ENCODE assay signal across 10 mouse cellular contexts in the genomic region with DNA sequence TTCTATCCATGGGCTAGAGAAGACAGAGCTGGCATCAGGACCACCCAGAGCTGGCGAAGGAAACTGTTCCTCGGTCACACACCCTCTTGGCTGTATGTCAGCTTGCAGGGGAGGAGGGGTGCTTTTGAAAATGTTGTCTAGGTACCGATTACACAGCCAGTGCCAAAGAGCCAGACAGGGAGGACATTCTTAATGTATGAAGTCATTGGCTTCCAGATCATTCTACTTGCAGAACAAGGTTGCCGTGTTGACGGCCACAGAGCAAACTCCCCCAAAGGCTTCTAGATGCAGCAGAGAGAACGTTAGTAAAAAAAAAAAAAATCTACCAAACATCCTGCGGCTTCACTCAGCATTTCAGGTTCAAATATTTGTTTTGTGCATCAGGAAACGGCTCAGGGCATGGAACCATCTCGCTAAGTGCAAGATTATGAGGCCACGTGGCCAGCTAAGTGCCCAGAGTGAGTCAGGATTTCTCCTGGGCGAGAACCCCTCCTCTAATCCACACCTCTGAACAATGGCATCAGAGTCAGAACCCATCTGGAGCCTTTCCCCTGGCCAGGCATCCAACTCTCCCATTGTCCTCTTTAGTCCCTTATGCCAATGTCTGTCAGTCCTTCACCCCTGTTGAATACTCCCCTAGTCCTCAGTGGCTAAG.
A peak's percentile ranks its signal among the peaks of the same experiment; 100 is the strongest.
DNase-seq lines count a peak whose midpoint lies in the region; ATAC-seq and TF ChIP-seq lines count a peak whose summit lies in the region.
"Had no signal": no experiment of that assay in that cellular context is flagged by ENCODE, and none has a peak within 500 bp of the region (broad histone marks: within the 10 kb centered on the region; RNA-seq: fewer than 3 reads in every experiment).

No protein-coding gene starts in this region.

- TF ChIP-seq CTCF in layer of hippocampus, adult 2 months (conservative IDR thresholded peaks at IDR 0.05) = no peak

- no peaks in the 10 kb centered on the region for H3K9me3 ChIP-seq in forebrain, embryonic 10.5 days
- H3K9me3 ChIP-seq in forebrain, embryonic 11.5 days (ENCODE audit: control insufficient read depth, low read length) = no peaks in the 10 kb centered on the region
- H3K9me3 ChIP-seq in intestine, embryonic 15.5 days = no peaks in the 10 kb centered on the region

- H3K9ac ChIP-seq in forebrain, embryonic 11.5 days (ENCODE audit: low read length) = no peak overlapping the region
- no peak overlapping the region for H3K9ac ChIP-seq in intestine, embryonic 15.5 days
- H3K9ac ChIP-seq: liver, embryonic 14.5 days had no signal

- 0 out of 2 replicates have a peak overlapping the region, but pooled peaks have one; percentile 66 for H3K27ac ChIP-seq in forebrain, embryonic 10.5 days
- no peak overlapping the region for H3K27ac ChIP-seq in forebrain, embryonic 11.5 days (ENCODE audit: low read depth, low read length)
- H3K27ac ChIP-seq in intestine, embryonic 15.5 days = no peak overlapping the region
- H3K27ac ChIP-seq in layer of hippocampus, adult 2 months = no peak overlapping the region
- H3K27ac ChIP-seq: liver, embryonic 14.5 days had no signal

- H3K36me3 ChIP-seq in forebrain, embryonic 10.5 days (replicated peaks) = no peaks in the 10 kb centered on the region
- H3K36me3 ChIP-seq in forebrain, embryonic 11.5 days (ENCODE audit: control insufficient read depth, insufficient read depth, low read length) = no peaks in the 10 kb centered on the region
- H3K36me3 ChIP-seq in intestine, embryonic 15.5 days = no peaks in the 10 kb centered on the region

- H3K4me1 ChIP-seq in forebrain, embryonic 10.5 days = peaks cover 29% of the 10 kb centered on the region
- peaks cover 3% of the 10 kb centered on the region; the same call in 1 of the 2 replicates for H3K4me1 ChIP-seq in forebrain, embryonic 11.5 days (replicated peaks; ENCODE audit: control insufficient read depth, insufficient read depth, low read length)
- no peaks in the 10 kb centered on the region for H3K4me1 ChIP-seq in intestine, embryonic 15.5 days (replicated peaks)

- DNase-seq in forebrain, embryonic 10.5 days (ENCODE audit: extremely low spot score, low spot score) = no peak
- DNase-seq in forebrain, embryonic 11.5 days (ENCODE audit: low spot score) = no peak
- DNase-seq in urinary bladder, postnatal 36 days (ENCODE audit: low spot score in 2 of 2) = peak; percentile 26 to 33
- no peak for DNase-seq in urinary bladder, postnatal 25 days (ENCODE audit: low spot score)
- DNase-seq in kidney, postnatal 36 days = peak; percentile 23 to 36
- DNase-seq in frontal cortex, postnatal 36 days (ENCODE audit: low spot score in 2 of 2) = no peak
- no peak for DNase-seq in layer of hippocampus, adult 2 months (ENCODE audit: low spot score in 2 of 2)

- no peak overlapping the region for H3K4me3 ChIP-seq in forebrain, embryonic 10.5 days
- no peak overlapping the region for H3K4me3 ChIP-seq in forebrain, embryonic 11.5 days (ENCODE audit: low read depth, low read length)
- no peak overlapping the region for H3K4me3 ChIP-seq in intestine, embryonic 15.5 days (replicated peaks)
- H3K4me3 ChIP-seq in layer of hippocampus, adult 2 months = no peak overlapping the region

- H3K27me3 ChIP-seq in forebrain, embryonic 10.5 days (ENCODE audit: poor library complexity, severe bottlenecking) = no peaks in the 10 kb centered on the region
- no peaks in the 10 kb centered on the region for H3K27me3 ChIP-seq in forebrain, embryonic 11.5 days (ENCODE audit: control insufficient read depth, insufficient read depth, low read length)
- H3K27me3 ChIP-seq in intestine, embryonic 15.5 days (replicated peaks) = no peaks in the 10 kb centered on the region
- H3K27me3 ChIP-seq: CH12.LX had no signal

- no peak for ATAC-seq in forebrain, embryonic 11.5 days (replicated peaks; ENCODE audit: low FRiP score)
- no peak for ATAC-seq in intestine, embryonic 15.5 days

- H3K4me2 ChIP-seq in forebrain, embryonic 11.5 days (ENCODE audit: low read depth, low read length, severe bottlenecking) = no peak overlapping the region
- H3K4me2 ChIP-seq in intestine, embryonic 15.5 days (replicated peaks) = no peak overlapping the region

- WGBS in forebrain, embryonic 10.5 days = 85% methylated on average over 11 of the region's 11 CpGs
- 80% methylated on average over 11 of the region's 11 CpGs for WGBS in forebrain, embryonic 11.5 days
- 42% methylated on average over 11 of the region's 11 CpGs for WGBS in intestine, embryonic 15.5 days

Comparison
In these comparisons a context has a peak if more than half of its experiments do, and no peak if none do; other contexts are left out.
1. DNase-seq: peak in urinary bladder, postnatal 36 days (2 of 2) and kidney, postnatal 36 days (2 of 2); none in forebrain, embryonic 10.5 days (single experiment), forebrain, embryonic 11.5 days (single experiment), urinary bladder, postnatal 25 days (single experiment), frontal cortex, postnatal 36 days (0 of 2) and layer of hippocampus, adult 2 months (0 of 2).